Mouse (Mus musculus): ENCODE data around the gene Crim1. TPM values are rescaled to one million over a fixed set of nuclear protein-coding genes. Genes with fewer than 3 reads are reported as not detected.

The Crim1 gene
- polyA plus RNA-seq, 1 experiment from 2014 or later: 5.2 TPM

DNA sequence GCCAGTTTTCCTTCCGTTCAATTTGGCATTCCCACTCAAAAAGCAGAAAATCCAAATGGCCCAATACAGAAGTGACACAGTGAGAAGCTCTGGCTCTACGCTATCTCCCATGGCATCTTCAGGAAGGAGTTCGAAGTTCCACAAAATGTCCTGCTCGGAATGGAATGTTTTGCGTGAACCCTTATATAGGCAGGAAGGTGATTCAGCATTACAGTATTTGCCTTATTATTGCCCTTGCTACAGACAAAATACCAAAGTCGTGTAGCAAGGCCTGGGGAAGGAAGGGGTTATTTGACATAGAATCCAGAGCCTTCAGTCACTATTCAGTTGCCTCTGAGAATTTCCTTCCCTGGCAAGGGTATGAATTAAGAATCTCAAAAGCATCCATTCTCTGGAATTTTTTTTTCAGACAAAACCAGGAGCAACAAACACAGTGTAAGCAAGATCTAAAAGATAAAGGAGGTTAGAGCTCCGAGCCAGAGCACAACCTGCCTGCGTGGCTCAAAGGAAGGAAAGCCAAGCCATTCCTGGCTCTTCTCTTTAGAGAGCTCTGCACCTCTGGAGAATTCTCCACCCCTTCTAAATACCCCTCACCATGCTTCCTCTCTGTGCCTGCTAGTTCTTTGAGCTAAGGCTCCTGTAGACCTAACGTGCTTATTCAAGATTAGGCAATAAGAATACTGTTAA is 192.5 kb downstream of the Crim1 start:
- H3K36me3 ChIP-seq: 0 out of 2 replicates have a peak, but pooled peaks cover 2% of the 10 kb centered on the region
- no peaks in the 10 kb centered on the region for H3K4me1 ChIP-seq
- no peak for ATAC-seq (ENCODE audit: insufficient read depth, low FRiP score, low read depth)
- no peaks in the 10 kb centered on the region for H3K9me3 ChIP-seq
- no peak overlapping the region for H3K4me3 ChIP-seq (replicated peaks)
- H3K9ac ChIP-seq: no peak overlapping the region
- no peak overlapping the region for H3K27ac ChIP-seq
- 56% methylated on average over 9 of the region's 9 CpGs for WGBS
- H3K4me2 ChIP-seq: no peak overlapping the region
- no peaks in the 10 kb centered on the region for H3K27me3 ChIP-seq (replicated peaks)

DNA sequence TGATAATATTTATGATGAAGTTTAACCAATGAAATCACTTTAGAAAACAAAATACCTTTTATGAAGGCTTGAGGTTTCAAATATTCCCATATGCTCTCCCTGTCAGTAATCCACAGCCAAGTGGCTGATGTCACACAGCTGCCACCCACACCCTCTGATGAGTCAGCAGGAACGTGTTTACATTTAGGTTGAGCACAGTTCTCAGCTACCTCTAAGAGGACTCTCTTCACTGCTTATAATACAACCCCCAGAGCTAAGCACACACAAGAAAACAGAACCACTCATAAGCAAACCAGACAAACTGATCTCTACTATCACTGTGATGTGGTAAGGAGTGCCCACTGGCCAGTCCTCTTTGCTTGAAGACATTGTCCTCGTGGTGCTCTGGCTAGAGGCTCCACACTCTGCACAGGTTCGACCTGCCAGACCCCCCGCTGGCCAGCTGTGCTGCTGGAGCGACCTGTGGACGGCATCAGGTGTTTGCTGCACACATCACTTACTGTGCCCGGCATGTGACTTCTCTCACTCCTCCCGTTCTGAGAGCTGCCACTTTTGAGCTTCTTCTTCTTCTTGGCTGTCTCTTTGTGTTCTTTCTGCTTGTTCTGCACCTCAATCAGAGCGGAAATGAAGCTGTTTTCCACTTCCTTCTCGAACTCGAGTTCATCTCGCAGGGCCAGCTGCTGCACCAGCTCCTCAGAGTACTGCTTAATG is 200.2 kb downstream of the Crim1 start:
- H3K4me1 ChIP-seq: peaks cover 11% of the 10 kb centered on the region; the same call in 1 of the 2 replicates
- peak; percentile 67; the same call in 1 of the 2 replicates for ATAC-seq (ENCODE audit: insufficient read depth, low FRiP score, low read depth)
- peaks cover 13% of the 10 kb centered on the region; the same call in 1 of the 2 replicates for H3K36me3 ChIP-seq
- H3K27ac ChIP-seq: peak overlapping the region; percentile 48; the same call in 1 of the 2 replicates
- no peaks in the 10 kb centered on the region for H3K9me3 ChIP-seq
- no peak overlapping the region for H3K9ac ChIP-seq
- no peak overlapping the region for H3K4me2 ChIP-seq
- H3K27me3 ChIP-seq (replicated peaks): no peaks in the 10 kb centered on the region
- WGBS: 66% methylated on average over 12 of the region's 12 CpGs
- H3K4me3 ChIP-seq (replicated peaks): no peak overlapping the region

DNA sequence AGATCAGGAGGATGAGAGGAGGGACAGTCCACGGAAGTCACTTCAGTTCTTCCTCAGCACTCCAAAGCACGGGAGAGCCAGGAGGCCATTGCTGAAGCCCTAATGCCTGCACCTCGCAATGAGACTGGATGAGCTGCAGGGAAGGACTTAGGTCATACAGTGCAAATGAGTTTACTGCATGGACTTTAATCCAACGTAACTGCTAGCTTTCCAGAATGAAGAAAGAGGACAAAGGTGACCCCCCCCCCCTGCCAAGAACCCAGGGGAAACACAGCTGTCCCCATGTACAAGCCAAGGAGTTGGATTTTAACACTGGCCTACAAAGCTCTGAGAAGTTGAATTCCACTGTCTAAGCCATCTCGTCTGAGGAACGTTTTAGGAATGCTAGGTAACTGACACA is 201.3 kb downstream of the Crim1 start:
- ATAC-seq (ENCODE audit: insufficient read depth, low FRiP score, low read depth): peak; percentile 33; the same call in 1 of the 2 replicates
- H3K9ac ChIP-seq: no peak overlapping the region
- no peaks in the 10 kb centered on the region for H3K27me3 ChIP-seq (replicated peaks)
- WGBS: 66% methylated on average over 6 of the region's 6 CpGs
- H3K27ac ChIP-seq: 0 out of 2 replicates have a peak overlapping the region, but pooled peaks have one; percentile 35
- no peaks in the 10 kb centered on the region for H3K9me3 ChIP-seq
- H3K36me3 ChIP-seq: peaks cover 13% of the 10 kb centered on the region; the same call in 1 of the 2 replicates
- H3K4me3 ChIP-seq (replicated peaks): no peak overlapping the region
- no peak overlapping the region for H3K4me2 ChIP-seq
- H3K4me1 ChIP-seq: peaks cover 11% of the 10 kb centered on the region; the same call in 1 of the 2 replicates

DNA sequence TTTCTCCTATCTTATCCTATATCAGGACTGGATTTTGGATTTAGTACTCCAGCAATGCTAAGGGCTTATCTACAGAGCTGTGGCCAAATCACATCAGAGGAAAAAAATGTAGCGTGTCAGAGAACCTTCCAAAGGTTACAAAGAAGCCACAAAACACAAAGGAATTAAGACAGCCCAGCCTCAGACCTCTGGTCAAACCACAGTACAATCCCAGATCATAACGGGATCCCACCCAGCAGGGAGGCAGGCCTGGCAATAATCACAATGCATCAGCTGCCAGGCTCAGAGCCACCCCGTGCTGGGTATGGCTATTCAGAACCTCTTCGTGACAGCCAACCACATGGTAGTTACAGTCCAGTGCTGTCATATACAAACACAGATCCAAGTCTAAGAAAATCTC is 201.7 kb downstream of the Crim1 start:
- H3K9ac ChIP-seq: no peak overlapping the region
- no peak overlapping the region for H3K4me2 ChIP-seq
- no peak overlapping the region for H3K4me3 ChIP-seq (replicated peaks)
- H3K27ac ChIP-seq: no peak overlapping the region; the same call in 1 of the 2 replicates
- no peak for ATAC-seq (ENCODE audit: insufficient read depth, low FRiP score, low read depth)
- H3K27me3 ChIP-seq (replicated peaks): no peaks in the 10 kb centered on the region
- no peaks in the 10 kb centered on the region for H3K9me3 ChIP-seq
- H3K4me1 ChIP-seq: peaks cover 11% of the 10 kb centered on the region; the same call in 1 of the 2 replicates
- 60% methylated on average over 4 of the region's 4 CpGs for WGBS
- H3K36me3 ChIP-seq: peaks cover 13% of the 10 kb centered on the region; the same call in 1 of the 2 replicates

DNA sequence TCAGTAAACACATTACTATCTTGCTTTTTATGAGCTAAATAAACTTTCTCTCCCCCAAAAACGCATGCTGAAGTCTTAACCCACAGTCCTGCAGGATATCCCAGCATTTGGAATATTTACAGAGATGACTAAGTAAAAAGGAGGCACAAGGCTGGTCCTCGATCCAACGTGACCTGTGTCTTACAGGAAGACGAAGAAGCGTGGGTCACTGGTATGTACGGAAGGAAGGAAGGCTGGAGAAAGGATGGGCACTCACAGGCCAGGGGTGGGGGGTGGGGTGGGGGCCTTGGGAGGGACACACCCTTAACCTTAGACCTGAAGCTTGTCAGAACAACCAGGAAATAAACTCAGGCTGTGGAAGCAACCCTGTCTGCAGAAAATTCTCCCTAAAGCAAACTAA is 202.1 kb downstream of the Crim1 start:
- peaks cover 13% of the 10 kb centered on the region; the same call in 1 of the 2 replicates for H3K36me3 ChIP-seq
- no peak overlapping the region for H3K4me2 ChIP-seq
- H3K4me3 ChIP-seq (replicated peaks): no peak overlapping the region
- H3K9ac ChIP-seq: no peak overlapping the region
- H3K27me3 ChIP-seq (replicated peaks): no peaks in the 10 kb centered on the region
- 60% methylated on average over 6 of the region's 6 CpGs for WGBS
- H3K27ac ChIP-seq: no peak overlapping the region
- H3K4me1 ChIP-seq: peaks cover 11% of the 10 kb centered on the region; the same call in 1 of the 2 replicates
- no peak for ATAC-seq (ENCODE audit: insufficient read depth, low FRiP score, low read depth)
- no peaks in the 10 kb centered on the region for H3K9me3 ChIP-seq

DNA sequence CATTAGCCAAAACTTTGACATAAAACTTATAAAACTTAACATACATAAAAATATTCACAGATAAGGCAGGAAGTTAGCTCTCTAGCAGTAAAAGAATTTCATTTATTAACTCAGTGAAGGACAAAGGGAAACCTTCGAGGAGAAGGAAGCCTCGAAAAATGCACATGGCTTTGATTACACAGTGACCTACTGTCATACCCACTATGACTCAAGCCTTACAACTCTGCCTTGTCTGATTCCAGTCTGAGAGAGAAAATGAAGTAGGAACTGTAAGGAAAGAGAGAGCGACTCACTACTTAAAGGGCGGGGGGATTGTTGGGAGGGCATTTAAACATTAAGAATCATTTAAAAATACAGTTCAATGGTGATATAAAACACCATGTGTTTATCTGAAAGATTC is 203.2 kb downstream of the Crim1 start:
- H3K27me3 ChIP-seq (replicated peaks): no peaks in the 10 kb centered on the region
- 60% methylated on average over 4 of the region's 4 CpGs for WGBS
- H3K27ac ChIP-seq: no peak overlapping the region

DNA sequence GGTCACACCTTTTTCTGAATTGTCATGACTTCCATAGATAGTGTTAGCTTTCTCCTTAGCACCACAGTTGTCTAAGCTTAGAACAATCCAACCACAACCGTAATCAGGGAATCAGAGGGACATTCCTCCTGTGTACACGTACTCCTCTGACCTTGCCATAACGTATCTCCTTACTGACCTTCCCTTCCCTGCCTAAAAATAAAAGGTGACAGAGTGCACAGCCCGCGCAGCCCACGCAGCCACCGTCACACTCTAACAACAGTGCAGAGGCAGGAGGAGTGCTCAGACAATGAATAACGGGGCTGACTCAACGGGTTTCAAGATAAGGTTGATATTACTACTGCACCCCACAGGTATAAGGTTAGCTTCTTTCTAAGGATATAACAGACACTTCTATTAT is 203.8 kb downstream of the Crim1 start:
- Histone ChIP-seq H3K4me3 (replicated peaks) (no peak overlapping the region), H3K4me1 (peaks cover 11% of the 10 kb centered on the region; the same call in 1 of the 2 replicates), H3K36me3 (peaks cover 7% of the 10 kb centered on the region; the same call in 1 of the 2 replicates), H3K4me2 (no peak overlapping the region), H3K9ac (no peak overlapping the region), H3K9me3 (no peaks in the 10 kb centered on the region), H3K27ac (no peak overlapping the region), H3K27me3 (replicated peaks) (no peaks in the 10 kb centered on the region)
- ATAC-seq (ENCODE audit: insufficient read depth, low FRiP score, low read depth): no peak
- 83% methylated on average over 9 of the region's 9 CpGs for WGBS

More for the DNA sequence above, 203.2 kb downstream of the Crim1 start:
- Histone ChIP-seq H3K9ac (no peak overlapping the region), H3K4me2 (no peak overlapping the region), H3K4me3 (replicated peaks) (no peak overlapping the region), H3K4me1 (peaks cover 11% of the 10 kb centered on the region; the same call in 1 of the 2 replicates), H3K9me3 (no peaks in the 10 kb centered on the region), H3K36me3 (peaks cover 10% of the 10 kb centered on the region; the same call in 1 of the 2 replicates)
- no peak for ATAC-seq (ENCODE audit: insufficient read depth, low FRiP score, low read depth)

DNA sequence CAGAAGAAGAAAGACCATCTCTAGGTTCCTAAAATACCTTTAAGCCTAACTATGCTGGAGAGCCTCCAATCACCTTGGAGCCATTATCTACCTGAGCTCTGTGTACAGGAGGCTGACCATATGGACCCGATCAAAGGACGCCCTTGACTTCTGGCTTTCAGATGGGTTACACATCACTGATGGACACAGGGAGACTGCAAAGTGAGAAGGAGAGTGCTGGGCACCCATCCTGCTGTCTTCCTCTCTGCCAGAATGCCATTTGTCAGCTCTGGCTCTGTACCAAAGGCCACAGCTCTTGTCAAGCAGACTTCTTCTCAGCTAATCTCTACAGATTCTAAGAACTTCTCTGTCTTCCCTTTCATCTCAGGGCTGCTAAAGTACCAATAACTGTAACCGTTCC is 205.3 kb downstream of the Crim1 start:
- no peak overlapping the region for H3K27ac ChIP-seq
- H3K36me3 ChIP-seq: peaks cover 7% of the 10 kb centered on the region; the same call in 1 of the 2 replicates
- no peaks in the 10 kb centered on the region for H3K9me3 ChIP-seq
- H3K4me3 ChIP-seq (replicated peaks): no peak overlapping the region
- ATAC-seq (ENCODE audit: insufficient read depth, low FRiP score, low read depth): no peak
- 87% methylated on average over 3 of the region's 3 CpGs for WGBS
- H3K9ac ChIP-seq: no peak overlapping the region
- no peaks in the 10 kb centered on the region for H3K27me3 ChIP-seq (replicated peaks)
- H3K4me1 ChIP-seq: peaks cover 7% of the 10 kb centered on the region; the same call in 1 of the 2 replicates
- no peak overlapping the region for H3K4me2 ChIP-seq

DNA sequence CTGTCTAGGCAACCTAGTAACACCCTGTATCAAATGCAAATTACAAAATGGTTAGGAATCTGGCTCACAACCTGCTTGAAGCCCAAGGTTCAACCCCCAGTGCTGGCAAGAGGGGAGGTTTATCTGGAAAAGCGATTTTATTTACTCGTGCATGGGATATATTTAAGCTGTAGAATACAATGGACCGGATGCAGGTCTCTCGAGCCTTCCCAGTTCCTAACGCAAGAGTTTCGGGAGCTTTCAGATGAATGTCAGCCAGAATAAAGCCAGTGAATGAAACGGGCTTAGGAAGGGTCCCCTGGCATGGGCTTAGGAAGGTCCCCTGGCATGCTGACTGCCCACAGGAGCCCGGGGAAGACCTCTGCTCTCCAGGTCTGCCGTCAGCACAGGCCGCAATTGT is 206.8 kb downstream of the Crim1 start:
- Histone ChIP-seq H3K4me1 (no peaks in the 10 kb centered on the region), H3K4me2 (no peak overlapping the region), H3K27me3 (replicated peaks) (no peaks in the 10 kb centered on the region), H3K9ac (no peak overlapping the region), H3K4me3 (replicated peaks) (no peak overlapping the region), H3K27ac (peak overlapping the region; percentile 51), H3K9me3 (no peaks in the 10 kb centered on the region), H3K36me3 (peaks cover 4% of the 10 kb centered on the region; the same call in 1 of the 2 replicates)
- no peak for ATAC-seq (ENCODE audit: insufficient read depth, low FRiP score, low read depth)
- 86% methylated on average over 10 of the region's 10 CpGs for WGBS

DNA sequence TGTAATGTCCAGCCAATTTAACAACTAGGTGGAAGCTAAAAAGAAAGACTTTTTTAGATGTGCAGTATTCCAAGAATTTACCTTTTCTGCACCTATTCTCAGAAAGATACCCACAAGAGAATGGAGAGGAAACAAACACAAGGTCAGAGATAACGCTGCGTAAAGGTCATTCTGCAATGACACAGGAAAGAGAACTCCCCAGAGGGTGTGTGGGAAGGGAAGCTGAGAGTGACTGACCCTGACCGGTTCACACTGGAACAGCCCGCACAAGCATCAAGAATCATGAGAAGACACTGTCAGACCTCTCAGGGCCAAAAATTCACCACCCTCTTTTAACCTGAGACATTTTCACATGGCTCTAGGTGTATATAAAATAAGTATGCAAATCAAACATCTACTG is 207.5 kb downstream of the Crim1 start:
- 65% methylated on average over 4 of the region's 4 CpGs for WGBS
- no peaks in the 10 kb centered on the region for H3K9me3 ChIP-seq
- H3K4me1 ChIP-seq: no peaks in the 10 kb centered on the region
- no peak overlapping the region for H3K4me2 ChIP-seq
- H3K27me3 ChIP-seq (replicated peaks): no peaks in the 10 kb centered on the region
- no peak overlapping the region for H3K9ac ChIP-seq
- no peak overlapping the region for H3K4me3 ChIP-seq (replicated peaks)
- no peak for ATAC-seq (ENCODE audit: insufficient read depth, low FRiP score, low read depth)
- peaks cover 4% of the 10 kb centered on the region; the same call in 1 of the 2 replicates for H3K36me3 ChIP-seq
- no peak overlapping the region for H3K27ac ChIP-seq

DNA sequence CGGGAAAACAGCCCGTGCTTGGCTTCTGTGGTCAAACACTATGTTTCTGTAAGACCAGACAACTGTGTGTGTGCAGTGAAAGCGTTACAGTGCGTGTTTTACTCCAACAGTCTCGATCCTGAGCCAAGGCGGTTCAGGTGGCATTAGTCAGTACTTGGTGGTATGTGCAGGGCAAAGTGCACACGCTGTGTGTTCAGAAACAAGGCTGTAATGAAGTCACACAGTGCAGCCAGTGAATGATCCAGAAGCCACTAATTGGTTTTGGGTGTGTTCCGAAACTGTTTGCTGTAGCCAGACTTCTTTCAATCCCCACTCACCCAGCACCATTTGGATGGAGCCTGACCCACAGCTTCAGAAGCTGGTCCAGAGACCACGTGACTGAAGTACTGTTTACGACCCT is 208.3 kb downstream of the Crim1 start:
- no peak overlapping the region for H3K9ac ChIP-seq
- no peak overlapping the region for H3K4me3 ChIP-seq (replicated peaks)
- no peaks in the 10 kb centered on the region for H3K9me3 ChIP-seq
- H3K27me3 ChIP-seq (replicated peaks): no peaks in the 10 kb centered on the region
- H3K4me2 ChIP-seq: no peak overlapping the region
- 76% methylated on average over 10 of the region's 10 CpGs for WGBS
- peaks cover 4% of the 10 kb centered on the region; the same call in 1 of the 2 replicates for H3K36me3 ChIP-seq
- H3K27ac ChIP-seq: no peak overlapping the region
- 0 out of 2 replicates have a peak, but pooled peaks have one; percentile 39 for ATAC-seq (ENCODE audit: insufficient read depth, low FRiP score, low read depth)
- no peaks in the 10 kb centered on the region for H3K4me1 ChIP-seq

DNA sequence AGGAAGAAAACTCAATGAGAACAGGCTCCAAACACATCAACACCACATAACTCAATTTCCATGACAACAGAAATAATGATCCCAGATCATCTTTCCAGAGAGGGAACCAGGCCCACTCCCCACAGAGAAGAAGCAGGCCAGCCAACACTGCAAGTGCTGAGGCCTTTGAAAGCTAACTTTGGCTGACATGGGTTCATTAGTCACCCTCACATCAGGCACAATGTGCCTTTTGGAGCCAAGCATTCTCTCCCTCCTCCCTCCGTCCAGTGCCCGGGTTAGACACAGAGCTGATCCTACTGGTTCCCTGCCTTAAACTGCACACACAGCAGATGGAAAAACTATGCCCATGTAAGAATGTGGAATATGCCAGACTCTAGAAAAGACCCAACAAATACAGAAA is 209.9 kb downstream of the Crim1 start:
- WGBS: 71% methylated on average over 2 of the region's 2 CpGs
- ATAC-seq (ENCODE audit: insufficient read depth, low FRiP score, low read depth): no peak
- H3K36me3 ChIP-seq: no peaks in the 10 kb centered on the region
- H3K4me2 ChIP-seq: no peak overlapping the region
- H3K27me3 ChIP-seq (replicated peaks): no peaks in the 10 kb centered on the region
- H3K9ac ChIP-seq: no peak overlapping the region
- H3K4me1 ChIP-seq: no peaks in the 10 kb centered on the region
- no peaks in the 10 kb centered on the region for H3K9me3 ChIP-seq
- no peak overlapping the region for H3K27ac ChIP-seq
- no peak overlapping the region for H3K4me3 ChIP-seq (replicated peaks)

All from stomach, embryonic 15.5 days (tissue).